Mouse (Mus musculus) brown adipose tissue, adult 24 weeks (tissue): Measurements from ENCODE around the gene Gm19426. TPM values are rescaled to one million over a fixed set of nuclear protein-coding genes. Genes with fewer than 3 reads are reported as not detected.

Experiments used
- H3K27ac ChIP-seq: fragments of 200-500 bp; replicated peaks from 2 replicates; pipeline ENCODE4 v1.5.1; 2012; ENCODE audit warnings: low read depth, mild to moderate bottlenecking, low read length
- H3K4me1 ChIP-seq: fragments of 200-500 bp; 2 replicates; pipeline ENCODE4 v1.6.1; 2012; ENCODE audit warnings: low read length, mixed read lengths; ENCODE audit not compliant: control insufficient read depth, insufficient read depth, insufficient read length
- H3K4me3 ChIP-seq: fragments of 200-500 bp; 2 replicates; pipeline ENCODE4 v1.5.1; 2012; ENCODE audit warnings: low read depth, mild to moderate bottlenecking, low read length, moderate library complexity; ENCODE audit not compliant: insufficient read depth
- polyA plus RNA-seq: library from polyadenylated mRNA; stranded (reverse); fragments of >200 nt; gene quantifications from 2 replicates; pipeline ENCODE4 v1.2.4, GENCODE M21; 2012; ENCODE audit not compliant: missing spikeins, insufficient read depth, insufficient read length

Gm19426 gene
- polyA plus RNA-seq, 1 experiment, result not detected

- no peaks in the 10 kb centered on the region for H3K4me1 ChIP-seq
- no peak overlapping the region for H3K4me3 ChIP-seq
- H3K27ac ChIP-seq, result peak overlapping the region; percentile 24
These were observed 18.8 kb upstream of the Gm19426 start for GRCm38 (mm10) chr2:84762295-84762694.

GRCm38 (mm10) chr2:84761840-84762239 is 18.4 kb upstream of the Gm19426 start:
- Histone ChIP-seq H3K4me3 (no peak overlapping the region), H3K4me1 (no peaks in the 10 kb centered on the region), H3K27ac (peak overlapping the region; percentile 24)

- H3K4me1 ChIP-seq, result no peaks in the 10 kb centered on the region
- no peak overlapping the region for H3K27ac ChIP-seq
- H3K4me3 ChIP-seq, result no peak overlapping the region
These were observed 17.9 kb upstream of the Gm19426 start for GRCm38 (mm10) chr2:84761309-84761708.

- Histone ChIP-seq H3K27ac (no peak overlapping the region), H3K4me1 (no peaks in the 10 kb centered on the region), H3K4me3 (no peak overlapping the region)
These were observed 17.3 kb upstream of the Gm19426 start for GRCm38 (mm10) chr2:84760777-84761176.

- H3K4me3 ChIP-seq, result no peak overlapping the region
- no peaks in the 10 kb centered on the region for H3K4me1 ChIP-seq
- H3K27ac ChIP-seq, result no peak overlapping the region
These were observed 15.2 kb upstream of the Gm19426 start for GRCm38 (mm10) chr2:84758542-84759127.

GRCm38 (mm10) chr2:84757026-84757682 is 13.7 kb upstream of the Gm19426 start:
- no peaks in the 10 kb centered on the region for H3K4me1 ChIP-seq
- no peak overlapping the region for H3K4me3 ChIP-seq
- no peak overlapping the region for H3K27ac ChIP-seq

GRCm38 (mm10) chr2:84756245-84756644 is 12.8 kb upstream of the Gm19426 start:
- Histone ChIP-seq H3K4me3 (no peak overlapping the region), H3K4me1 (no peaks in the 10 kb centered on the region), H3K27ac (no peak overlapping the region)

GRCm38 (mm10) chr2:84750115-84750514 is 6.7 kb upstream of the Gm19426 start:
- Histone ChIP-seq H3K4me1 (no peaks in the 10 kb centered on the region), H3K4me3 (no peak overlapping the region), H3K27ac (no peak overlapping the region)

- Histone ChIP-seq H3K4me3 (peak overlapping the region; percentile 71), H3K27ac (no peak overlapping the region), H3K4me1 (peaks cover 14% of the 10 kb centered on the region)
These were observed 671 bp upstream of the Gm19426 start for GRCm38 (mm10) chr2:84744126-84744525.

- Histone ChIP-seq H3K4me1 (peaks cover 14% of the 10 kb centered on the region), H3K4me3 (peak overlapping the region; percentile 71), H3K27ac (no peak overlapping the region)
These were observed 788 bp downstream of the Gm19426 start for GRCm38 (mm10) chr2:84742451-84743283.

- no peak overlapping the region for H3K27ac ChIP-seq
- peaks cover 14% of the 10 kb centered on the region for H3K4me1 ChIP-seq
- H3K4me3 ChIP-seq, result peak overlapping the region; percentile 71
These were observed 1.5 kb downstream of the Gm19426 start for GRCm38 (mm10) chr2:84741841-84742450.

GRCm38 (mm10) chr2:84740608-84741333 is 2.7 kb downstream of the Gm19426 start:
- Histone ChIP-seq H3K4me1 (peaks cover 14% of the 10 kb centered on the region), H3K4me3 (no peak overlapping the region)

GRCm38 (mm10) chr2:84738271-84738911 is 5.1 kb downstream of the Gm19426 start:
- H3K4me3 ChIP-seq, result peak overlapping the region; percentile 43; the same call in 1 of the 2 replicates
- peaks cover 14% of the 10 kb centered on the region for H3K4me1 ChIP-seq
- H3K27ac ChIP-seq, result no peak overlapping the region

More at GRCm38 (mm10) chr2:84740608-84741333, 2.7 kb downstream of the Gm19426 start:
- no peak overlapping the region for H3K27ac ChIP-seq

GRCm38 (mm10) chr2:84737451-84737925 is 6.0 kb downstream of the Gm19426 start:
- no peak overlapping the region for H3K4me3 ChIP-seq
- H3K27ac ChIP-seq, result no peak overlapping the region
- H3K4me1 ChIP-seq, result peaks cover 9% of the 10 kb centered on the region
